Mouse (Mus musculus) testis, adult 2 months (tissue): Measurements from ENCODE around the gene Rhou.

Experiments used
- CTCF ChIP-seq: fragments of 200-500 bp; IDR thresholded peaks from 2 replicates; pipeline ENCODE4 v1.5.1; 2012; ENCODE audit warnings: low read depth, mild to moderate bottlenecking, inconsistent platforms, low read length, moderate library complexity; ENCODE audit not compliant: control insufficient read depth, insufficient read depth, insufficient replicate concordance
- POLR2A ChIP-seq: fragments of 200-500 bp; IDR thresholded peaks from 2 replicates; pipeline ENCODE4 v1.6.1; 2012; ENCODE audit warnings: low read depth, mild to moderate bottlenecking, inconsistent platforms, low read length, moderate library complexity; ENCODE audit not compliant: control insufficient read depth

DNA sequence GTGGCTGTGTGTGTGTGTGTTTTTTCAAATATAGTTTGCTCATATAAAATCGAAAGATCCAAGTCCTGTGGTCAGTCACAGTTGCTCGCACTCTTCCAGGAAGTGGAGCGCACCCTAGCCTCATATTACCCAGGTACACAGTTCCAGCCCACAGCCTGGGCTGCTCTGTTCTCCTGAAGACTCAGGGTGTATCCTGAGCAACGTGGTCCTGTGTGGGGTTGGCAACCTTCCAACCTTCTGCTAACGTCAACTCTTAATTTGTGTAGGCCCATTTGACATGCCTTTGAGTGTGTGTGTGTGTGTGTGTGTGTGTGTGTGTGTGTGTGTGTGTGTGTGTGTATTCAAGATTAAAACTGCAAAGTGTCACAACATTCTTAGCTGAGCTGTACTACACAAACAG, 43.6 kb downstream of the Rhou start:
- no peak for TF ChIP-seq CTCF
- TF ChIP-seq POLR2A, result no peak
